Mouse (Mus musculus): ENCODE measurements around the gene Atp5d. TPM values are rescaled to one million over a fixed set of nuclear protein-coding genes. Genes with fewer than 3 reads are reported as not detected.

Atp5d gene
- polyA plus RNA-seq, 1 experiment from 2014 or later = 454 TPM

DNA sequence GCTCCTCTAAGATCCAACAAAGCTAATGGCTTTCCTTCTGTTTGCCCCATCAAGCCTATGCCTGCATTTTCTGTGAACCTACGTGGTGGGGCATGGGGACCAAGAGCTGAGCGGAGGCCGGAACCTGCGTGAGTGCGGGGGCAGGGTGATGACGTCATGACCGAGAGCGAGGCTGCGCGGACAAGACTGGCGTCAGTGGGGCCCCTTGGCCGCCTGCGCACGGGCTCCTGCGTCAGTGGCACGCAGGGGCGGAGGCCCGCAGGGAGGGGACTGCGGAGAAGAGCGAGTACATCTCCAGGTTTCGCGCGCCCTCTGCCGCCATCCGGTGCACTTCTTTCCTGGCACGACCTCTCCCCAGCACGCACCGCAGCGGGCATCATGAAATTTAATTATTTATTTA lies 2.8 kb downstream of the Atp5d start:
- Histone ChIP-seq H3K4me1 (ENCODE audit: control insufficient read depth, insufficient read depth, low read length) (peaks cover 30% of the 10 kb centered on the region), H3K9me3 (replicated peaks; ENCODE audit: control insufficient read depth, low read length, poor library complexity, severe bottlenecking) (no peaks in the 10 kb centered on the region)
- WGBS = under 1% methylated on average over 28 of the region's 29 CpGs

DNA sequence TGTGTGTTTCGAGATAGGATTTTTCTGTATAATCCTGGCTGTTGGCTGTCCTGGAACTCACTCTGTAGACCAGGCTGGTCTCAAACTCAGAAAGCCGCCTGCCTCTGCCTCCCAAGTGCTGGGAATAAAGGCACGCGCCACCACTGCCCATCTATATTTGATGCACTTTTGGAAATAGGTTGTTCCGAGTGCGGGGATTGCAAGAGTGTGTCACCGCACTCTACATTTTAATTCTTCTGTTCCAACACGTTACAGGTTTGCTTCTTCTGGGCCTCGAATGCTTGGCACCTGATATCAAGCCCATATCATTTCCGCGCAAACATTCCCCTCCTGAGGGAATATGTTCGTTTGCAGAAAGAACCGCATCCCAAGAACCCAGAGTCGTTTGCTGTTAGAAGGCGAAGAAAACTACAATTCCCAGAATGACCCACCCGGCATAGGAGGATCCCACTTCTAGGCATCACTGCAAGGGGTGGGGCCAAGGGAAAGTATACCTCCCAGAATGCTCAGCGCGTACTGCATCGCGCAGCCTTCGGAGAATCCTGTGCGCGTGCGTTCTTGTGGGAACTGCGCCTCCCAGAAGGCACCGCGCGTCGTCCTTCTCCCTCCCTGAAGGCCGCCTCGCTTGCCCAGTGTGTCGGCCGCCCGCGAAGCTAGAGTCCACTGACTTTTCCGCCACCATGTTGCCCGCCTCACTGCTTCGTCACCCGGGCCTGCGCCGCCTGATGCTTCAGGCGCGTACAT lies 3.5 kb downstream of the Atp5d start:
- H3K27ac ChIP-seq (ENCODE audit: low read length) = peak overlapping the region; percentile 85
- peak overlapping the region; percentile 81 for H3K4me3 ChIP-seq (ENCODE audit: low read depth, low read length)
- WGBS = 1% methylated on average over 43 of the region's 43 CpGs
- ATAC-seq = peak; percentile 84
- peaks cover 26% of the 10 kb centered on the region for H3K4me1 ChIP-seq (ENCODE audit: control insufficient read depth, insufficient read depth, low read length)
- peak overlapping the region; percentile 96 for H3K9ac ChIP-seq (ENCODE audit: low read depth, low read length)
- peaks cover 9% of the 10 kb centered on the region; the same call in 1 of the 2 replicates for H3K36me3 ChIP-seq (ENCODE audit: control insufficient read depth, insufficient read depth, low read length)
- H3K27me3 ChIP-seq (ENCODE audit: control insufficient read depth, insufficient read depth, low read depth, low read length) = no peaks in the 10 kb centered on the region
- no peaks in the 10 kb centered on the region for H3K9me3 ChIP-seq (replicated peaks; ENCODE audit: control insufficient read depth, low read length, poor library complexity, severe bottlenecking)
- peak overlapping the region; percentile 97 for H3K4me2 ChIP-seq (ENCODE audit: low read length)

More for the DNA sequence above, 2.8 kb downstream of the Atp5d start:
- H3K9ac ChIP-seq (ENCODE audit: low read depth, low read length) = peak overlapping the region; percentile 36; the same call in 1 of the 2 replicates
- H3K36me3 ChIP-seq (ENCODE audit: control insufficient read depth, insufficient read depth, low read length) = peaks cover 12% of the 10 kb centered on the region; the same call in 1 of the 2 replicates
- ATAC-seq = peak; percentile 55
- H3K27ac ChIP-seq (ENCODE audit: low read length) = peak overlapping the region; percentile 85
- H3K4me2 ChIP-seq (ENCODE audit: low read length) = peak overlapping the region; percentile 97
- peak overlapping the region; percentile 81 for H3K4me3 ChIP-seq (ENCODE audit: low read depth, low read length)
- H3K27me3 ChIP-seq (ENCODE audit: control insufficient read depth, insufficient read depth, low read depth, low read length) = no peaks in the 10 kb centered on the region

DNA sequence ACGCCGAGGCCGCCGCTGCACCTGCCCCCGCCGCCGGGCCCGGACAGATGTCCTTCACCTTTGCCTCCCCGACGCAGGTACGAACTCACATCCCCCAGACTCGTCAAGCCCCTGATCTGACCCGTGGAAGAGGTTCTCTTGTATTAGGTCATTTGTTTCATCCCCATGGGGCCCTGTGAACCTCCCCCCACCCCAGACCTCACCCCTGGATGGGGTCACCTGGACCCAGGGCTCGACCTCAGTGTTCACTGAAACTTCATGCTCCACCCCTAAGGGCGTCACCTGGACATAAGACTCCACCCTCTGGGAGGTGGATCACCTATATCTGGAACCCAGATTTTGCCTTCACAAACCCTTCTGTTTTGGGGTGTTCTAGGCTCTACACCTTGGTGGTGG lies 4.1 kb downstream of the Atp5d start:
- Histone ChIP-seq H3K4me1 (ENCODE audit: control insufficient read depth, insufficient read depth, low read length) (peaks cover 20% of the 10 kb centered on the region), H3K4me3 (ENCODE audit: low read depth, low read length) (peak overlapping the region; percentile 81), H3K27me3 (ENCODE audit: control insufficient read depth, insufficient read depth, low read depth, low read length) (no peaks in the 10 kb centered on the region), H3K9ac (ENCODE audit: low read depth, low read length) (peak overlapping the region; percentile 96), H3K27ac (ENCODE audit: low read length) (peak overlapping the region; percentile 84), H3K36me3 (ENCODE audit: control insufficient read depth, insufficient read depth, low read length) (peaks cover 9% of the 10 kb centered on the region; the same call in 1 of the 2 replicates), H3K4me2 (ENCODE audit: low read length) (peak overlapping the region; percentile 97), H3K9me3 (replicated peaks; ENCODE audit: control insufficient read depth, low read length, poor library complexity, severe bottlenecking) (no peaks in the 10 kb centered on the region)
- no peak for ATAC-seq
- under 1% methylated on average over 15 of the region's 15 CpGs for WGBS

DNA sequence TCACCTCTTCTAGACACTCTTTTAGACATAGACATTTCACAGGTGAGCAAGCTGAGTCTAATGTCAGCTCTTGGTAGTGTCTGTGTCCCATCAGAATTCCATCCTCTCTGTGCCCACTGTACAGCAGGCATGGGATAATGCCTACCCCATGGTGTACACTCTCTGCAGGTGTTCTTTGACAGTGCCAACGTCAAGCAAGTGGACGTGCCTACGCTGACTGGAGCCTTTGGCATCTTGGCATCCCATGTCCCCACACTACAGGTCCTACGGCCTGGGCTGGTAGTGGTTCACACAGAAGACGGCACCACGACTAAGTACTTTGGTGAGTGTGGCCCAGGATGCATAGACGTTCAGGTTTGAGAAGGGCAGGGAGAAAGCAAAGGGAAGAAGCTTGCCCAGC lies 5.2 kb downstream of the Atp5d start:
- no peak overlapping the region for H3K9ac ChIP-seq (ENCODE audit: low read depth, low read length)

DNA sequence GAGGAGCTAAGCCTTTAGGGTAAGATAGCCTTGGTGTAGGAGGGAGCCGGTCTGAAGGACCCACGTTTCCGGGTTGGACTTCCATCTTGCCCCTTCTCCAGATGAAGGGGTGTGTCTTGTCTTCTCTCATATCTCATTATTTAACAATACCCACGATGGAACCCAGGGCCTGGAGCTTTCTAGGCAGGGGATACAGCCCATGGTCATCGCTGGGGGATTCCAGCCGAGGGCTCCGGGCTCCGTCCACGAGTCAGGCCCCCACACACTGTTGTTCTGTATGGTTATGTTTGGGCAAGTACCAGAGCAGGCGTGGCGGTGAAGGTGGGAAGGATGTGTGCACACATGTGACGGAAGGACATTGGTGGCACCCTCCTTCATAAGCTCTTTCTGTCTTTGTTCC lies 5.7 kb downstream of the Atp5d start:
- H3K36me3 ChIP-seq (ENCODE audit: control insufficient read depth, insufficient read depth, low read length) = peaks cover 9% of the 10 kb centered on the region; the same call in 1 of the 2 replicates
- WGBS = 94% methylated on average over 12 of the region's 12 CpGs
- no peak overlapping the region for H3K27ac ChIP-seq (ENCODE audit: low read length)
- ATAC-seq = no peak
- no peak overlapping the region for H3K4me2 ChIP-seq (ENCODE audit: low read length)
- no peak overlapping the region for H3K4me3 ChIP-seq (ENCODE audit: low read depth, low read length)
- H3K27me3 ChIP-seq (ENCODE audit: control insufficient read depth, insufficient read depth, low read depth, low read length) = no peaks in the 10 kb centered on the region
- H3K9me3 ChIP-seq (replicated peaks; ENCODE audit: control insufficient read depth, low read length, poor library complexity, severe bottlenecking) = no peaks in the 10 kb centered on the region
- H3K4me1 ChIP-seq (ENCODE audit: control insufficient read depth, insufficient read depth, low read length) = peaks cover 22% of the 10 kb centered on the region
- no peak overlapping the region for H3K9ac ChIP-seq (ENCODE audit: low read depth, low read length)

More for the DNA sequence above, 5.2 kb downstream of the Atp5d start:
- Histone ChIP-seq H3K9me3 (replicated peaks; ENCODE audit: control insufficient read depth, low read length, poor library complexity, severe bottlenecking) (no peaks in the 10 kb centered on the region), H3K4me2 (ENCODE audit: low read length) (no peak overlapping the region), H3K36me3 (ENCODE audit: control insufficient read depth, insufficient read depth, low read length) (peaks cover 9% of the 10 kb centered on the region; the same call in 1 of the 2 replicates), H3K4me1 (ENCODE audit: control insufficient read depth, insufficient read depth, low read length) (peaks cover 22% of the 10 kb centered on the region), H3K27ac (ENCODE audit: low read length) (no peak overlapping the region), H3K27me3 (ENCODE audit: control insufficient read depth, insufficient read depth, low read depth, low read length) (no peaks in the 10 kb centered on the region), H3K4me3 (ENCODE audit: low read depth, low read length) (no peak overlapping the region)
- no peak for ATAC-seq
- WGBS = 90% methylated on average over 7 of the region's 7 CpGs

DNA sequence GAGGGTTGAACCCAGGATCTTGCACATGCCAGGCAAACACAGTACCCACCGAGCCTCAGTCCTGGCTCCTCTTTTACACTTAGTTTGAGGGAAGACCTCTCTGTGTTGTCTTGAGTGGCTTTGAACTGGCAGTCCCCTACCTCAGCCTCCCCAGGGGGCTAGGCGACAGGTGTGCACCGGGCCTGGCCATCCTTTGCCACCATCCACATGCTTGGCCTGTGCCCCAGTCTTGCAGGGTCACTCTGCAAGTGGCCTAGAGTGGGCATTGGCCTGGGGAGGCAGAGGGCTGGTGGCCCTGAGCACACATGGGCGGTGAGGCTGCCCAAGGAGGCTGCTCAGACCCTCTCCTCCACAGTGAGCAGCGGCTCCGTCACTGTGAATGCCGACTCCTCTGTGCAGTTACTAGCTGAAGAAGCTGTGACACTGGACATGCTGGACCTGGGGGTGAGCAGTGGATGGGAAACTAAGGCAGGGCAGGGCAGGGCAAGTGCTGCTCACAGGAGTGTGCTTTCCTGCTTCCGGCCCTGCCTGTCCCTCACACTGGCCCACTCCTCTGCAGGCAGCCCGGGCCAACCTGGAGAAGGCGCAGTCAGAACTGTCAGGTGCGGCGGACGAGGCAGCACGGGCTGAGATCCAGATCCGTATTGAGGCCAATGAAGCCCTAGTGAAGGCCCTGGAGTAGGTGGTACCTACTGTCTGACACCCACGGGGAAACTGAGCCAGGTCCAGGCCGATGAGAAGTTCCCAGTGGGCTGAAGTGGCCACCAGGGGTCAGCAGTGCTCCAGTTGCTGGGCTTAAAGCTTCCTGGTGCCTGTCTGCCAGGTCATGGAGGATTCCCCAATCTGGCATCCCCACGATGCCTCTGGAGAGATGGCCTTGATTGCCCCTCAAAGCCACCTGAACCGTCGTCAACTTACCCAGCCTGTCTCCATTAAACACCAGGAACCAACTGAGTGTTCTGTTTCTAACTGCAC lies 6.7 kb downstream of the Atp5d start:
- Histone ChIP-seq H3K27ac (ENCODE audit: low read length) (no peak overlapping the region), H3K4me1 (ENCODE audit: control insufficient read depth, insufficient read depth, low read length) (peaks cover 22% of the 10 kb centered on the region), H3K9ac (ENCODE audit: low read depth, low read length) (no peak overlapping the region), H3K27me3 (ENCODE audit: control insufficient read depth, insufficient read depth, low read depth, low read length) (no peaks in the 10 kb centered on the region), H3K9me3 (replicated peaks; ENCODE audit: control insufficient read depth, low read length, poor library complexity, severe bottlenecking) (no peaks in the 10 kb centered on the region), H3K4me3 (ENCODE audit: low read depth, low read length) (no peak overlapping the region), H3K36me3 (ENCODE audit: control insufficient read depth, insufficient read depth, low read length) (peaks cover 9% of the 10 kb centered on the region; the same call in 1 of the 2 replicates), H3K4me2 (ENCODE audit: low read length) (no peak overlapping the region)
- no peak for ATAC-seq
- 67% methylated on average over 20 of the region's 20 CpGs for WGBS

DNA sequence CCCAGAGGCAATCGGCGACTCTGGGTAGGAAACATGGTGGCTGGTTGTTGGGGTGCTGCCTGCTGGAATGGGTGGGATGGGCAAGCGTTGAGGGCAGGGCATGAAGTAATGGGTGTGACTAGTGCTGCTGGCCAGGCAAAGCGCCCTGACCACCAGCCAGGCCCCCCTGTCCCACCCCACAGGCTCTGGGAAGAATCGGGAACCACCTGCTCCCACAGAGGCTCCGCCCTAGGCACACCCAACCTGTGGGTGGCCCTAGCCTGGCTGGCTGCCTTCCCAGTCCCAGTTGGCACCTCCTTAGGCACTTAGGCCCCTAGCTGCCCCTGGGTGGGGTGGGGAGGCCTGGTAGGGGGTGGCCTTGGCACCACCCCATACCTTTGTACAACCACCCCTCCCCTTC lies 7.5 kb downstream of the Atp5d start:
- Histone ChIP-seq H3K9ac (ENCODE audit: low read depth, low read length) (no peak overlapping the region), H3K4me1 (ENCODE audit: control insufficient read depth, insufficient read depth, low read length) (peaks cover 20% of the 10 kb centered on the region), H3K4me2 (ENCODE audit: low read length) (no peak overlapping the region), H3K4me3 (ENCODE audit: low read depth, low read length) (no peak overlapping the region), H3K27ac (ENCODE audit: low read length) (no peak overlapping the region), H3K27me3 (ENCODE audit: control insufficient read depth, insufficient read depth, low read depth, low read length) (no peaks in the 10 kb centered on the region), H3K9me3 (replicated peaks; ENCODE audit: control insufficient read depth, low read length, poor library complexity, severe bottlenecking) (no peaks in the 10 kb centered on the region), H3K36me3 (ENCODE audit: control insufficient read depth, insufficient read depth, low read length) (peaks cover 9% of the 10 kb centered on the region; the same call in 1 of the 2 replicates)
- ATAC-seq = no peak
- WGBS = 88% methylated on average over 6 of the region's 6 CpGs

DNA sequence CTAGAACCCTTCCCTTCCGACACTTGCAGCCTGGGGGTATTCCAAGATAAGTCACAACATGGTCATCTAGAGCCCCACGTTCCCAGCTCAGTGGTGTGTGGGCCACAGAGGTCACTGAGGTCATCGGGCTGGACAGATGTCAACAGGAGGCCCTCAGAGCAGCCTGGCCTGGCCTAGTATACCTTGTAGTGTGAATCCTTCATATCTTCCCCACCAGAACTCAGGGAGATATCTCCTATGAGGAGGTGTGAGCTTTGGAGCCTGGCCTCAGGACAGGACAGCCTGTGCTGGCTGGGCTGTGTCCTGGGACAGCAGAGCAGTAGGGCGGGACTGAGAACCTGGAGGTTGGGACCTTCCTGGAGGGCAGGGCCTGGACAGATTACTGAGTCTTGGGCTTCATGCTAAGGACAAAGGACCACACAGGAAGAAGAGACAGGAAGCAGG lies 8.2 kb downstream of the Atp5d start:
- Histone ChIP-seq H3K27me3 (ENCODE audit: control insufficient read depth, insufficient read depth, low read depth, low read length) (no peaks in the 10 kb centered on the region), H3K9ac (ENCODE audit: low read depth, low read length) (no peak overlapping the region), H3K4me3 (ENCODE audit: low read depth, low read length) (no peak overlapping the region), H3K9me3 (replicated peaks; ENCODE audit: control insufficient read depth, low read length, poor library complexity, severe bottlenecking) (no peaks in the 10 kb centered on the region), H3K4me2 (ENCODE audit: low read length) (no peak overlapping the region), H3K36me3 (ENCODE audit: control insufficient read depth, insufficient read depth, low read length) (peaks cover 9% of the 10 kb centered on the region; the same call in 1 of the 2 replicates), H3K27ac (ENCODE audit: low read length) (peak overlapping the region; percentile 15; the same call in 1 of the 2 replicates), H3K4me1 (ENCODE audit: control insufficient read depth, insufficient read depth, low read length) (peaks cover 17% of the 10 kb centered on the region)
- ATAC-seq = no peak
- WGBS = 82% methylated on average over 4 of the region's 4 CpGs
